Mouse (Mus musculus) intestine, embryonic 16.5 days (tissue): ENCODE measurements around the gene Klri1. TPM values are rescaled to one million over a fixed set of nuclear protein-coding genes. Genes with fewer than 3 reads are reported as not detected.

Experiments
- ATAC-seq: fragments of 200-750 bp; cut with Nextera tagmentation; 2 replicates; pipeline ENCODE4 v1.8.0; 2017; ENCODE audit warnings: moderate TSS enrichment, moderate library complexity
- H3K27ac ChIP-seq: fragments of 300-500 bp; sonication (generic); 2 replicates; pipeline ENCODE4 v1.5.1; 2014; ENCODE audit warnings: mild to moderate bottlenecking, low read length
- H3K27me3 ChIP-seq: fragments of 300-500 bp; sonication (generic); replicated peaks from 2 replicates; pipeline ENCODE4 v1.6.1; 2014; ENCODE audit warnings: low read length, control low read depth, mixed read lengths; ENCODE audit not compliant: control insufficient read depth, insufficient read depth
- H3K36me3 ChIP-seq: fragments of 300-500 bp; sonication (generic); 2 replicates; pipeline ENCODE4 v1.6.1; 2014; ENCODE audit warnings: low read length, control low read depth; ENCODE audit not compliant: control insufficient read depth, insufficient read depth
- H3K4me1 ChIP-seq: fragments of 300-500 bp; sonication (generic); 2 replicates; pipeline ENCODE4 v1.6.1; 2014; ENCODE audit warnings: low read length, control low read depth, mixed read lengths; ENCODE audit not compliant: control insufficient read depth, insufficient read depth
- H3K4me2 ChIP-seq: fragments of 300-500 bp; sonication (generic); 2 replicates; pipeline ENCODE4 v1.6.1; 2014; ENCODE audit warnings: low read depth, low read length, control low read depth
- H3K4me3 ChIP-seq: fragments of 300-500 bp; sonication (generic); 2 replicates; pipeline ENCODE4 v1.5.1; 2014; ENCODE audit warnings: mild to moderate bottlenecking, low read length
- H3K9ac ChIP-seq: fragments of 300-500 bp; sonication (generic); 2 replicates; pipeline ENCODE4 v1.6.1; 2014; ENCODE audit warnings: low read depth, low read length
- H3K9me3 ChIP-seq: fragments of 300-500 bp; sonication (generic); 2 replicates; pipeline ENCODE4 v1.6.1; 2016; ENCODE audit warnings: low read length, control low read depth; ENCODE audit not compliant: control insufficient read depth
- WGBS: fragments of 180-500 bp; shearing (Covaris S2); extraction: QIAGEN DNeasy Blood & Tissue Kit; methylation state at CpG from one replicate; pipeline ENCODE4 v1.1.7; 2014; 5-methylcytosine and 5-hydroxymethylcytosine counted together
- polyA plus RNA-seq: library from polyadenylated mRNA; unstranded; fragments of >200 nt; fragmentation: Nextera tagmentation; extraction: Ambion mirVana; gene quantifications from 2 replicates; pipeline ENCODE4 v1.2.1, GENCODE M21; 2015

Gene Klri1
- not detected in 2 replicates for polyA plus RNA-seq

DNA sequence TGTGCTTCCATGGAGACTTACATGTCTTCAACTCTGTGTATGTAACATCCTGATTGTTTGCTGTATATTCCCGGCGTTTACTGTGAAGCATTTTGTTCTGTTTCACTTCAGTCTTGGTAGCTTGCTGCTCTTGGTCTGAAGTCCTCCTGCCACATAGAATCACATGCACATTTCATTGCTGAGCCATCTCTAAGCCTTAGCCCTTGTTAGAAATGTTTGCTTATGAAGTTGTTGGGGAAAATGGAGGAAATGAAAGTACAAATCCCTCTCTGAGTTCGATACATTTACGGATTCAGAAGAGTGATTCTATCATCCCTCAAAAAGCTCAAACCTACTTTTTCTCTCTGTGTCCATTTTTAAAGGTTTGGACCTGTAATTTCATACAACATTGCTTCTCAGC lies at the start of gene Klri1:
Klri1 (minus strand) TSS at position 101 of the 400 bp plus-strand sequence.
- Histone ChIP-seq H3K4me3 (no peak within 1 kb of the TSS), H3K4me2 (no peak within 1 kb of the TSS), H3K36me3 (no peaks in the 10 kb centered on the region), H3K27ac (no peak within 1 kb of the TSS), H3K27me3 (no peaks in the 10 kb centered on the region), H3K4me1 (no peaks in the 10 kb centered on the region), H3K9ac (no peak within 1 kb of the TSS), H3K9me3 (no peaks in the 10 kb centered on the region)
- WGBS: 74% methylated on average over 4 of the region's 4 CpGs
- ATAC-seq: no peak

DNA sequence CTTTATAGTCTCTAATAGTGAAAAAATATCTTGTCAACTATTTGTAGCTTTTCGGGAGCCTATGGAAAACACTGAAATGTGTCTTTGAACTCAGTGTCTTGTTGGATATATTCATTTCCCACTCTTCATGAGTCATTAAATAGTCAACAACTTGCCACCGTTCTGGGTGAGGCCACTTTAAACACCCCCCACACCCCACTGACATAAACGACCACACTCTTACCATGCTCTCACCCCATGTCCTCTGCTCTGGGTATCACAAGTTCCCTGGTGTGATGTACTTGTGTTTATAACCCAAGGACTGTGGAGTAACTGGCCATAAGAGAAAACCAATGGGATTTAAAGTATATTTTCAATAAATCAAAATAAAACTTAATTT lies 30.7 kb upstream of the Klri1 start:
- H3K9me3 ChIP-seq: no peaks in the 10 kb centered on the region
- H3K27me3 ChIP-seq: no peaks in the 10 kb centered on the region
- no peaks in the 10 kb centered on the region for H3K36me3 ChIP-seq
- H3K4me1 ChIP-seq: no peaks in the 10 kb centered on the region
- 74% methylated on average over 3 of the region's 3 CpGs for WGBS
- no peak overlapping the region for H3K27ac ChIP-seq
- ATAC-seq: no peak
- H3K9ac ChIP-seq: no peak overlapping the region
- no peak overlapping the region for H3K4me2 ChIP-seq
- H3K4me3 ChIP-seq: no peak overlapping the region

DNA sequence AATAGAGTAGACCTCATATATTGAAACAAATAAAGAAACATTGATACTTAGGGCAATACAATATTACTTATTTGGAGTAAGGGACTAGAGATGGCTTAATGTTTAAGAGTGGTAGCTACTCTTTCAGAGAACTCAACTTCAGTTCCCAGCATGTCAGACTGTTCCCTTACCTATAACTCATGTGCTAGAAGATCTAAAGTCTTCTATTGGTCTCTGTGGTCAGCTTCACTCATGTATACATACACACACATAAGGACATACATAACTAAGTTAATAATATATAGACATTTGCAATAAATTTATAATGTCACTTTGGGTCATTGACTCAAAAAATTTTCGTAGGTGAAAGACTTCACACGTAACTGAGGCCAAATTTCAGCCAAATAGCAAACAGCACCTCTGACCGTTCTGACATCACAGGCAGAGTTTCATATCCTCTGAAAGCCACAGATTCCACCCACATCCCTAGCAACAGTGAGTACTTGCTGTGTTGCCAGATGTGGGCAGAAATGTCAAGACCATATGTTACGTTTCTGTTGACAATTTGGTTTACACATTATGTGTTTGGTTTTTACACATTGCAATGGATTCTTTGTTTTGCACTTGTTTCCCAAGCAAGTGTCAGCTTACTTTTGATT lies 30.2 kb upstream of the Klri1 start:
- Histone ChIP-seq H3K4me2 (no peak overlapping the region), H3K4me3 (no peak overlapping the region), H3K27me3 (no peaks in the 10 kb centered on the region), H3K9me3 (no peaks in the 10 kb centered on the region), H3K4me1 (no peaks in the 10 kb centered on the region), H3K9ac (no peak overlapping the region), H3K27ac (no peak overlapping the region), H3K36me3 (no peaks in the 10 kb centered on the region)
- no peak for ATAC-seq
- 82% methylated on average over 4 of the region's 4 CpGs for WGBS

GRCm38 (mm10) chr6:129746151-129746550 lies 29.2 kb upstream of the Klri1 start:
- H3K4me2 ChIP-seq: no peak overlapping the region
- 59% methylated on average over 3 of the region's 3 CpGs for WGBS
- ATAC-seq: no peak

DNA sequence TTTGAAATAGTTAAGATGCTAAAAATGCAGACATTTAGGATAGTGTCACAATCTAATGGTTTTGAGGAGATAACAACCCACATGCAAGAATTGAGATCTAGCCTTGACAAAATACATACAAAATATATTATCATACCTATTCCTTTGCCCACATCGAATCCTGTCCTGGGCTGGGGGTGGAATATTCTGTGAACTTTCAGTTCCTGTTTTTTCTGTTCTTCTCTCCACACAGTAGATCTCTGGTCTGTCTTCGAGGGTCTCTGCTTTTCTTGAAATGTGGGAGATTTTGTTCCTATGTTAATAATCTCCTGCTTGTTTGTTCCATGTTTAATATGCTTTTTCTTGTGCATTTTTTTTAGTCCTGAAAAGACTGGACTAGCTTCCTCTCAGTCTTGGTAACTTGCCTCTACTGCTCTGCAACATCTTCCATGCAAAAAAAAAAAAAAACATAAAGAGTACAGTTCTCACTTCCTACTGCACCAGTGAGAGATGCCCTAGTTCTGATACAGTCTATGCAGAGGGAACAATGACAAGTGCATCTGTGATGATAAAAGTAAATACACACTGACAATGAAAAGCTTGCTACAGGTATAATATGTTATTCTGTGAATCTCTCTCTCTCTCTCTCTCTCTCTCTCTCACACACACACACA lies 23.3 kb upstream of the Klri1 start, which contains the start of gene Klri2:
Klri2 (minus strand) TSS at position 416 of the 653 bp plus-strand sequence.
- no peak for ATAC-seq
- H3K4me2 ChIP-seq: no peak within 1 kb of the TSS
- no peak within 1 kb of the TSS for H3K4me3 ChIP-seq
- H3K9me3 ChIP-seq: no peaks in the 10 kb centered on the region
- H3K36me3 ChIP-seq: no peaks in the 10 kb centered on the region
- no peaks in the 10 kb centered on the region for H3K4me1 ChIP-seq
- no peaks in the 10 kb centered on the region for H3K27me3 ChIP-seq
- 72% methylated on average over 2 of the region's 2 CpGs for WGBS
- H3K27ac ChIP-seq: no peak within 1 kb of the TSS
- H3K9ac ChIP-seq: no peak within 1 kb of the TSS

More at GRCm38 (mm10) chr6:129746151-129746550, 29.2 kb upstream of the Klri1 start:
- Histone ChIP-seq H3K27ac (no peak overlapping the region), H3K9ac (no peak overlapping the region), H3K9me3 (no peaks in the 10 kb centered on the region), H3K4me1 (no peaks in the 10 kb centered on the region), H3K36me3 (no peaks in the 10 kb centered on the region), H3K4me3 (no peak overlapping the region), H3K27me3 (no peaks in the 10 kb centered on the region)

GRCm38 (mm10) chr6:129736414-129736813 lies 19.5 kb upstream of the Klri1 start:
- no peaks in the 10 kb centered on the region for H3K4me1 ChIP-seq
- H3K27ac ChIP-seq: no peak overlapping the region
- H3K4me2 ChIP-seq: no peak overlapping the region
- no peak for ATAC-seq
- H3K36me3 ChIP-seq: no peaks in the 10 kb centered on the region
- no peaks in the 10 kb centered on the region for H3K27me3 ChIP-seq
- no peak overlapping the region for H3K4me3 ChIP-seq
- no peak overlapping the region for H3K9ac ChIP-seq
- H3K9me3 ChIP-seq: no peaks in the 10 kb centered on the region

GRCm38 (mm10) chr6:129727237-129727636 lies 10.3 kb upstream of the Klri1 start:
- 90% methylated on average over 1 of the region's 1 CpGs for WGBS
- no peak for ATAC-seq
- H3K4me2 ChIP-seq: no peak overlapping the region
- no peak overlapping the region for H3K9ac ChIP-seq
- H3K27ac ChIP-seq: no peak overlapping the region
- H3K9me3 ChIP-seq: no peaks in the 10 kb centered on the region
- no peaks in the 10 kb centered on the region for H3K4me1 ChIP-seq
- H3K27me3 ChIP-seq: no peaks in the 10 kb centered on the region
- H3K36me3 ChIP-seq: no peaks in the 10 kb centered on the region
- no peak overlapping the region for H3K4me3 ChIP-seq

DNA sequence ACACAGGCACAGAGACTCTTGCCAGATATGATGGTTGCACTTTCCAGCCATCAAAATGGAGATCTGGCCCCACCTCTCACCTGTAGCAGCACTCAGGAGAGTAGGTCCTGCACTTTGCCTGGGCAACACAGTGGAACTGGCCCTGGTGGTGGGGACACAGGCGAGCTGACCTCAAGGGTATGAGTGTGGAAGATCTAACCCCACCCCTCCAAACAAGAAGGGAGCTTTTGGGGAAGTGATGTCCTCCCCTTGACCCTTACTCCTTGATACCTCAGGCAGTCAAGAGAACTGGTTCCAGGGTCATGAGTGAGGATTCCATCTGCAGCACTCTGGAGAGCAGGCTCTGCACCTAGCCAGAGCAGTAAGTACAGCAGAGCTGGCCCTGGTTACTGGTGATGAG lies 4.5 kb upstream of the Klri1 start:
- Histone ChIP-seq H3K4me2 (no peak overlapping the region), H3K36me3 (no peaks in the 10 kb centered on the region), H3K9ac (no peak overlapping the region), H3K9me3 (no peaks in the 10 kb centered on the region), H3K4me3 (no peak overlapping the region), H3K27me3 (no peaks in the 10 kb centered on the region), H3K4me1 (no peaks in the 10 kb centered on the region), H3K27ac (no peak overlapping the region)
- 64% methylated on average over 1 of the region's 1 CpGs for WGBS
- no peak for ATAC-seq

GRCm38 (mm10) chr6:129720487-129720886 lies 3.6 kb upstream of the Klri1 start:
- H3K4me1 ChIP-seq: no peaks in the 10 kb centered on the region
- H3K4me2 ChIP-seq: no peak overlapping the region
- no peaks in the 10 kb centered on the region for H3K9me3 ChIP-seq
- no peak overlapping the region for H3K4me3 ChIP-seq
- ATAC-seq: no peak
- H3K27me3 ChIP-seq: no peaks in the 10 kb centered on the region
- no peak overlapping the region for H3K27ac ChIP-seq
- H3K36me3 ChIP-seq: no peaks in the 10 kb centered on the region
- H3K9ac ChIP-seq: no peak overlapping the region
- 16% methylated on average over 3 of the region's 3 CpGs for WGBS
